Mouse (Mus musculus) urinary bladder, adult 18-20 months (tissue): ENCODE results near the gene Ptgdr2.

ENCODE experiments used
- DNase-seq, 2 experiments: peaks; one replicate each; pipeline ENCODE4 v3.0.0; 2022; ENCODE audit warnings: low spot score in 2 of 2, mixed read lengths in 2 of 2

The Ptgdr2 gene

GRCm38 (mm10) chr19:10937110-10937563 lies at the start of gene Ptgdr2:
Gene Ptgdr2 (plus strand): TSS chr19:10937160.
- no peak for DNase-seq

- DNase-seq, result no peak
Measured at GRCm38 (mm10) chr19:10892201-10892600, 44.8 kb upstream of the Ptgdr2 start.

- peak; percentile 94 for DNase-seq
Measured at GRCm38 (mm10) chr19:10895016-10895528, 41.9 kb upstream of the Ptgdr2 start, which contains the start of gene Prpf19. Gene Prpf19 (plus strand): TSS chr19:10895231.

- no peak for DNase-seq
Measured at GRCm38 (mm10) chr19:10895708-10896107, 41.3 kb upstream of the Ptgdr2 start.

- no peak for DNase-seq
Measured at GRCm38 (mm10) chr19:10896849-10897248, 40.1 kb upstream of the Ptgdr2 start.

GRCm38 (mm10) chr19:10897491-10897890 lies 39.5 kb upstream of the Ptgdr2 start:
- DNase-seq, result no peak

- no peak for DNase-seq
Measured at GRCm38 (mm10) chr19:10900315-10900714, 36.6 kb upstream of the Ptgdr2 start.

- DNase-seq, result no peak
Measured at GRCm38 (mm10) chr19:10901046-10901445, 35.9 kb upstream of the Ptgdr2 start.

- DNase-seq, result no peak
Measured at GRCm38 (mm10) chr19:10904512-10904911, 32.4 kb upstream of the Ptgdr2 start.

- peak in 1 of 2 experiments; percentile 42 for DNase-seq
Measured at GRCm38 (mm10) chr19:10904927-10905727, 31.8 kb upstream of the Ptgdr2 start.

- no peak for DNase-seq
Measured at GRCm38 (mm10) chr19:10905728-10906000, 31.3 kb upstream of the Ptgdr2 start.

- DNase-seq, result peak in 1 of 2 experiments; percentile 30
Measured at GRCm38 (mm10) chr19:10907891-10908290, 29.1 kb upstream of the Ptgdr2 start.

GRCm38 (mm10) chr19:10909087-10909721 lies 27.8 kb upstream of the Ptgdr2 start:
- no peak for DNase-seq

- no peak for DNase-seq
Measured at GRCm38 (mm10) chr19:10914291-10914690, 22.7 kb upstream of the Ptgdr2 start.

GRCm38 (mm10) chr19:10914870-10915269 lies 22.1 kb upstream of the Ptgdr2 start:
- no peak for DNase-seq

- no peak for DNase-seq
Measured at GRCm38 (mm10) chr19:10916506-10916905, 20.5 kb upstream of the Ptgdr2 start.

- DNase-seq, result no peak
Measured at GRCm38 (mm10) chr19:10918321-10918991, 18.5 kb upstream of the Ptgdr2 start.

- DNase-seq, result no peak
Measured at GRCm38 (mm10) chr19:10920532-10920931, 16.4 kb upstream of the Ptgdr2 start, which contains the start of gene Zp1. Gene Zp1 (minus strand): TSS chr19:10920632.

GRCm38 (mm10) chr19:10921058-10921457 lies 15.9 kb upstream of the Ptgdr2 start:
- no peak for DNase-seq

GRCm38 (mm10) chr19:10924220-10924619 lies 12.7 kb upstream of the Ptgdr2 start:
- DNase-seq, result no peak

GRCm38 (mm10) chr19:10926123-10926621 lies 10.8 kb upstream of the Ptgdr2 start:
- no peak for DNase-seq

GRCm38 (mm10) chr19:10926666-10927065 lies 10.3 kb upstream of the Ptgdr2 start:
- DNase-seq, result no peak
